Mouse (Mus musculus): ENCODE results near the gene Tmod1. TPM values are rescaled to one million over a fixed set of nuclear protein-coding genes. Genes with fewer than 3 reads are reported as not detected.

Gene Tmod1
- total RNA-seq, 2 experiments from 2014 or later = 43.6 to 49.5 TPM

DNA sequence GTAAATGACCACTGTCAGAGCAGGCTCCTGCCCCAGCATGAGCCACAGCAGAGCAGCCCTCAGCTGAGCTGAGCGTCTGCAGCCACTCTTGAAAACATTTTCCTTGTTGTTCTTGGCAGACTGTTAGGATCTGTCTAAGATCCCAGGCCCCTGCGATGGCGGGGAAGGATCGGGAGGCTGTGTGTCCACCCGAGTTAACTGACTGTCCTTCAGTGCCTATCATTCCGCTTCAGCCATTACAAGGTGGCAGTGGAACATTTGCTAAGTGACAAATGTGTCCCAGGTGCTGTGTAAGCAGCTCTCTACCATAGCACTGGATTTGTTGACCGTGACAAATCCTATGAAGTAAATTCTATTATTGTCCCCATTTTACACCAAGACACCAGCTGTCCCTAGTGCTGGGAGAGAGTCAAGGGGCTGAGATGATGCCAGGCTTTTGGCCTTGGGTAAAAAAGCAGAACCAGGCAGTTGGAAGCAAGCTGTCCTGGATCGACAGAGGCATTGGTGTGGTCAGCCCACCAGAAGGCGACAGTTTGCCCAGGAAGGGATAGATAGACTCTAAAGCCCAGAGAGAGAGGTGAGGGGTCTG is 46.6 kb downstream of the Tmod1 start:
- intact Hi-C loops (cut with DNase I) = no loop called here
- no peak for DNase-seq (ENCODE audit: low spot score in 2 of 2)

DNA sequence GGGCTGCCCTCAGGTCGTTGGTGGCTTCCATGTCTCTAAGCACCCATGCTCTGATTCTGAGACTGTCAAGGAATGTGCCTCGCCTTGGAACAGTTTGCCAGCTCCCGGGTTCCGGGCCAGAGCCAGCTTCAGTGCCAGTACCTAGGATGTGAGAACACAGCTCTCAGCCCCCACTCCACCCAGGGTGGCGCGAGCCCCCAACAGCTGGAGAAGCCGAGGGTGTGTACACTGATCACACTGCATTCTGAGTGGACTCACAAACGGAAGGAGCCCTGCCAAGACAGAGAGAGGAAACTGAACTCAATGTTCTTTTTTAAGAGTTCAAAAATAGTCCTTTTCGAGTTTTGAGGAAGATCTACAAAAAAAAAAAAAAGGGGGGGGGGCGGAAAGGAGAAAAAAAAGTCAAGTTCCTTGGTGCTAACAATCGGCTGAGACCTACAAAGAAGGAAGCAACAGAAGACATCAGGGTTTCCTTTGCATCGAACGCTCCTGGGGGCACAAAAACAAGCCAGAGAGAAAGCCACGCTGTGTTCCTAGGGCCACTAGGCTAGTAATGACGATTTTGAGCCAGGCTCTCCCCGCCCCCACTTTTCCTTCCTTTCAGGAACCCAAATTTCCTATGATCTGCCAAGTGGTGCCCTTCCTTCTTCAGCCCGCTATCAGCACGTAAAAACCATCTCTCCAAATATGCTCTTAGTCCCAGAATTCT is 48.1 kb downstream of the Tmod1 start:
- intact Hi-C loops (cut with DNase I) = loop anchor here (2.0 kb wide), 1 partner anchor 48 kb away; the partner anchor contains the start of gene Tmod1
- peak; percentile 77 to 81 for DNase-seq (ENCODE audit: low spot score in 2 of 2)

DNA sequence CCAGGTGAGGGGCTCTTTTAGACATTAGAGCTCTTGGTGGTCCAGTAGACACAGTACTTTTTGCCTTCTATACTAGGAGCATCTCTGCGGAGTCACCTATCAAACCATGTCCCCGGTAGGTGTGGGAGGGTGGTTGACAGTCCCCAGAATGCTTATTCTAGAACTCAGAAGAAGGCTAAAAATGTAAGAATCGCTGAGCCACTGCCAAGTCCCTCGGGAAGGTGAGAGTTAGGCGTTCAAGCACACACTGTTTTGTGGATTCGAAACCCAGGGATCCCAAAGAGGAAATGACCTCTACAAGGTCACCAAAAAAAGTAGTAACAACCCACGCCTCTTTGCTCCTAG is 48.7 kb downstream of the Tmod1 start:
- peak; percentile 73 to 79 for DNase-seq (ENCODE audit: low spot score in 2 of 2)

DNA sequence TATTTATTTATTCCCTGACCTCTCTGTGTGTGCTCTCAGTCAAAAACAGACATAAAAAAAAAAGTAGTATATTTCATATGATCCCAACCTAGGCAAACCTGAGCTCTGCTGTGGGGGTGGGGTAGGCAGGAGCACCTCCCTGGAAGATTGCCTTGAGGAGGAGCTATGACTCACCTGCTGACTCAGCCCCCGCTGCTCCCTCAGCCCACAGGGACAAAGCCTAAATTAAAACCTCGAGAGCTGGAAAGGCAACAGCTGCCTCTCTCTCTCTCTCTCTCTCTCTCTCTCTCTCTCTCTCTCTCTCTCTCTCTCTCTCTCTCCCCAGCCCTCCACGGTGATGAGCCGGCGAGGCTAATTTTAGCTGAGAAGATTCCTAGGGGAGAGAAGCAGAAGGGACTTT is 49.1 kb downstream of the Tmod1 start:
- DNase-seq (ENCODE audit: low spot score in 2 of 2) = peak; percentile 83 to 86
- intact Hi-C loops (cut with DNase I) = loop anchor here (1.0 to 2.0 kb wide), 2 partner anchors 27 to 49 kb away; partner anchors contain the start of gene Tmod1

More for the DNA sequence above, 48.7 kb downstream of the Tmod1 start:
- intact Hi-C loops (cut with DNase I) = loop anchor here (2.0 kb wide), 1 partner anchor 49 kb away; the partner anchor contains the start of gene Tmod1

DNA sequence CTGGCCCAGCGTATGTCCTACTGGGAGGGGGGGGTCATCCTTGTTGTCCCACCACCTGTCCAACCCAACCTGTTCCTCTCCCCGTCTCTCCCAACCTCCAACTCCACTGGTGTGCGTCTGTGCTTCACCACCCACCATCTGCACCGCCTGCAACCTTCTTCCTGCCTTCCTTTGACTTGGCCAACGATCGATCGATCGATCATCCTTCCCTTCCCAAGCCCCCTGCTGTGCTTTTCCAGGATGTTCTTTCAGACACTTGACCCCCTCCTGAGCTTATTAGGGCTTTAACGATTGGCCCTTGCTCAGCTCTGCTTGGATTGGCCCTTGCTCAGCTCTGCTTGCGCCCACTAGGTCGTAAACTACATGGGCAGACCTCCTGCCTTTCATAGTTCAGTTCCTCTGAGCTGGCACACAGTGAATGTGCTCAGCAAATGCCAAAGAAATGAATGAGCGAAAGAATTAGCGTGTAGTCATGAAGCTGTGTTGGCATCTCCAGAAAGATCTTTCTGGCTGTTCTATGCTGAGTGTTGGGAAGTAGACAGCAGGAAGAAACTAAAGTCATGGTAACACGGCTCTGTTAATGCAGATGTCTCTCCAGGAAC is 50.9 kb downstream of the Tmod1 start:
- DNase-seq (ENCODE audit: low spot score in 2 of 2) = no peak
- intact Hi-C loops (cut with DNase I) = no loop called here

DNA sequence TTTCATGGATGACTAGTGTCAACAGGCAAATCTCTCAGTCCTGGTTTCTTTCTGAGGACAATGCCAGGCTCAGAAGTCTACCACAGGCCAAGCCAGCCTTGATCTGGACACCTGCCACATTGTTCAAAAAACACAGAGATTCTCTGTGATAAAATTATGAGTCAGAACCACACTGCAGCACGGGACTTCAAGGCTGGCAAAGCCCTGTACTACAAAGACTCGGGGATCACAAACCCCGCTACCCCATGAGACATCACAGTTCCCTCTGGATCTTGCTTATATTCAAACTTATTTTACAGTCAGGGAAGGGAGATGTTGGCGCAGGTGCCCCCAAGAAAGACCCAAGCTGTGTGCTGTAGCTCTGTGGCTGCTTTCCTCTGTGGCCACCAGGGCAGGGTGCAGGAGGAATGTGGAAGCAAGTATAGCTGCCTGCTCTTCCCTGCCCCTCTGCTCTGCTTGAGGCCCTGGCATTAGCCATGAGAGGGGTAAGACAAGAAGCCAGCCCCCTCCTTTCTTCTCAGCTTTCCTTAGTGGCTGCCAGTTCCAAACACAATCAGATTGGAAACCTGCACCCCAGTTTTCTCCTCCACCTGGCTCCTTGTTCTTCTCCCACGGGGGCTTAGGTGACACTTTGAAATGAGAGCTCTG is 53.8 kb downstream of the Tmod1 start:
- intact Hi-C loops (cut with DNase I) = no loop called here
- DNase-seq (ENCODE audit: low spot score in 2 of 2) = peak in 1 of 2 experiments; percentile 37

DNA sequence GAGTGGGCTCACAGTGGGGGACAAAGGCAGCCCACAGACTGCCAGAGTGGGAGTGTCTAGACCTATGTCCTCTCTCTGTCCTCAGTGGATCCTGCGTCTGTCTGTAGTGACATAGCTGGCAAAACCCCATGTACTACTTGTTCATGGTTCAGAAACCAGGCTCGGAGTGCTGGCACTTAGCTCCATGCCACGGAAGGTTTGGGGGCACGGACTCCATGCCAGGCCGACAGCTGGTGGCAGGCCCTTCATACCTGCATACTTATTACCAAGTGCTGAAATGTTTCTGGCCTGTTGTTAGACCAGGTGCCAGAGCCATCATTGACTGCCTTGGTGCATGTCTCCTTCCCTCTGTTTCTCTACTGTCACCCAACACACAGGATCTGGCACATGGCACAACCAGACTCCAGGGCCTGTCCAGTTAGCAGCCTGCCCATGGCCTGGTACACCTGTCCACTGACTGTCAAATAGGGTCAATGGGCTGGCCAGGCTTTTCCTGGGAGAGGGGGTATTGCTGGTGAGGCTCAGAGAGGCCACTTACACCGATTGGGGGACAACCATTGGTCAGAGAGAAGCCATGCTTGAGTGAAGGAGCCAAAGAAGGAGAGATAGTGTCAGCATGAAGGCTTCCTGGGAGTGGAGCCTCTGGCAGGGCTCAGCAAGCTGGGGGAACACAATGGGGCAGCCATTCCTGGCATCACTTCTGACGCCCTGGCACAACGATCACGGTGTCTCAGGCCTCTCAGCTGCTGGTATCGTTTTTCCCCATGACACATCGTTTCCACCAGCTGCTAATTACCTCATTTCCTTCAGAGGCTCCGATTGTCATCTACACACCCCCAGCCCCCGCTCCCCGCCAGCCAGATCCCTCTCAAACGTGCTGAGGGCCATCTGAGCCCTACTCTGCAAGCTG is 56.4 kb downstream of the Tmod1 start:
- intact Hi-C loops (cut with DNase I) = no loop called here
- DNase-seq (ENCODE audit: low spot score in 2 of 2) = no peak

DNA sequence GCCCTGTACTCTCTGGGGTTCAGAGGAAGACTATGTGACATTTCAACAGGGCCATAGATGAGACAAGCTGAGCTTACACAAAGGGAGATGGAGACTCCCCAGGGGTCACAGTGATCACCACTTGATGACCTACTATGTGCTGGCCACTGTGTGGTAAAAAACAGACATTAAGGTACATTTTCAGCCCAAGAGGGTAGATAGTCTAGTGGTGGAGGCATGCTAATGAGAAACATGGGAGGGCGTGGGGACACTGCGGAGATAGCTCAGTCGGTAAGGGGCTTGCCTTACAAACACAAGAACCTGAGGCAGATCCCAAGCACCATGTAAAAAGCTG is 57.1 kb downstream of the Tmod1 start:
- intact Hi-C loops (cut with DNase I) = no loop called here
- DNase-seq (ENCODE audit: low spot score in 2 of 2) = no peak

DNA sequence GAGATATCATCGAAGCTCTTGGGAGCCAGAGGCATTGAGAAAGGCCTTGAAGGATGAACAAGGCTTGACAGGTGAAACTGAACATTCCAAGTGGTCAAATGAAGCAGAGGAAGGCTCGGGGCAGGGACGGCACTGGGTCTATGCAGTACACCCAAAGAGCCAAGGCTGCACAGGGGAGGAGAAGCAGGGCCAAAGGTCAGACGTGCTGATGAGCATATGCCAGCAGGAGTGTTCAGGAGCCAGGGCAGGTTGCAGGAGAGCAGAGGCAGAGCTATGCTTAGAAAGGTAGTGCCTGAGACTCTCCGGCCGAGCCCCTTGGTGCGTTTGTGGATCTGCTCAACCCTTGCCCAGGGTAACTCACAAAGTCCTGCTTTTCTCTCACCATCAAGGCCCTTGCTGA is 57.8 kb downstream of the Tmod1 start:
- no peak for DNase-seq (ENCODE audit: low spot score in 2 of 2)
- intact Hi-C loops (cut with DNase I) = no loop called here

DNA sequence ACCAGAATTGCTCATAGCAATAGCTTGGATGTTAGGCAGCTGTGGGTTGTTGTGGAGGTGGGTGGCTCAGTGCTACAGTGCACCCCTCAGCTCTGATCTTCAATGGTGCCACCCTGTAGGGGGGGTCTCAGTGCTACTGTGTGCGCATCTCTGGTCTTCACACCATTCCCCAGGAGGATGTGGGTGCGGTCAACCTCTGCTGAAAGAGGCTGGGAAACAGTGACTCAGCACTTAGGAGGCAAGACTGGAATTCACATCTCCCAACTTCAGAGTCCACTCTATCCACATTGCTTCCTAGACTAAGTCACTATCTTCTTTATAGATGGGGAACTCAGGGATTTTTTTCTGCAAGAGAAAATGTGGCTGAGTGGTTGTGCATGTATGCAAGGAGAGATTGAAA is 58.9 kb downstream of the Tmod1 start:
- intact Hi-C loops (cut with DNase I) = no loop called here
- DNase-seq (ENCODE audit: low spot score in 2 of 2) = no peak

DNA sequence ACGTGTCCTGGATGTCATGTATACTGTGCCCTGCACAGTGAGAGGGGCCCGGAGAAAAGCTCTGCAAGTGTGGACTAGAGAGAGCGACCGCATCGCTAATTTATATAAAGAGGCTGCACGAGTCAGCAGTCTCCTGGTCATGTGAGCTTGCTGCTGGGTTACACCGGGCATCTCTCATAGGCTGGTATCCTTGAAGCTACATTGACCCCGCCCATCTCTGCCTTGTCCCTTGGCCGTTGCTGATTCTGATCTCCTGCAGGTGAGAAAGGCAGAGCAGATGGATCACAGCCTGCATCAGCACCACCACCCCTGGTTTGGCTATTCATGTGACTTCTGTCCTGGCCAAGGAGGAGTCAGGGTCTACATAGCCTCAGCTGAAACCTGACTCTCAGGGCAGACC is 60.4 kb downstream of the Tmod1 start:
- no peak for DNase-seq (ENCODE audit: low spot score in 2 of 2)
- intact Hi-C loops (cut with DNase I) = no loop called here

DNA sequence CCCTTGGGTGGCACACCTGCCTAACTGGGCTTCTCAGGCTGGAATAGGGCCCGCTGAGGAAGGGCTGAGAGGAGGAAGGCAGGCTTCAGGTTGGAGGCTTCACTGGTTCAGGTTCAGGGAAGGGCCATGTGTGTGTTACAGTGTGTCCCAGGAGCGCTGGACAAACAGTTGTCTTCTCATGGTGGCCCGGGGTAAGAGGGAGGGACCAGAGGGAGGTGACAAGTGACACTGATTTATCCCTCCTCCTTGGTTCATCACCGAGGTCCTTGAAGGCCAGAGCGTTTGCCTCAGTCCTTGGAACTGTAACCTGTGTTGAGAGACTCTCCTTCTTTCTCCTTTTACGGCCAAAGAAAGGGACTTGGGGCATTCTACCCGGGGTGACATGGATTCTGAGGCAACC is 61.8 kb downstream of the Tmod1 start:
- intact Hi-C loops (cut with DNase I) = no loop called here
- no peak for DNase-seq (ENCODE audit: low spot score in 2 of 2)

DNA sequence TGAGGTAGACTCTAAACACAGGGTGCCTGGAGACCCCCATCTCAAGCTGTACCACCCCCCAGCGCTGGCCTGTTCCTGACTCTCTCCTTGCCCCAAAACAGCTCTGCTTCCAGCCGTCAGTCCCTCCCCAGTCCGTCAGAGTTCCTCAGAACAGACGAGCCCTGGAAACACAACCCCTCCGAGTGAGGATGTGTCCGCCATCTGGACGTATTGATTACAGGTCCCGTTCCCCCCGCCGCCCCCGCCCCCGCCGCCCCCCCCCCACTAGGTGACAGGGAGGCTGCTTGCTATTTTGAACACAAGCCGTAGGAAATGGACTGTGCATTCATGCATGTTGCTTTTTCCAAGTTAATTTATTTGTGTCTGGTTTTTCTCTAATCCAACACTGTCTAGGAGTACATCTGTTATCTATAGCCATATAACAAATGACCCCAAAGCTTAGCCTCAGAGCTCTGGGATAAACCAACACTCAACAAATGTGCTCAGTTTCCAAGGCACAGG is 62.5 kb downstream of the Tmod1 start:
- intact Hi-C loops (cut with DNase I) = no loop called here
- no peak for DNase-seq (ENCODE audit: low spot score in 2 of 2)

DNA sequence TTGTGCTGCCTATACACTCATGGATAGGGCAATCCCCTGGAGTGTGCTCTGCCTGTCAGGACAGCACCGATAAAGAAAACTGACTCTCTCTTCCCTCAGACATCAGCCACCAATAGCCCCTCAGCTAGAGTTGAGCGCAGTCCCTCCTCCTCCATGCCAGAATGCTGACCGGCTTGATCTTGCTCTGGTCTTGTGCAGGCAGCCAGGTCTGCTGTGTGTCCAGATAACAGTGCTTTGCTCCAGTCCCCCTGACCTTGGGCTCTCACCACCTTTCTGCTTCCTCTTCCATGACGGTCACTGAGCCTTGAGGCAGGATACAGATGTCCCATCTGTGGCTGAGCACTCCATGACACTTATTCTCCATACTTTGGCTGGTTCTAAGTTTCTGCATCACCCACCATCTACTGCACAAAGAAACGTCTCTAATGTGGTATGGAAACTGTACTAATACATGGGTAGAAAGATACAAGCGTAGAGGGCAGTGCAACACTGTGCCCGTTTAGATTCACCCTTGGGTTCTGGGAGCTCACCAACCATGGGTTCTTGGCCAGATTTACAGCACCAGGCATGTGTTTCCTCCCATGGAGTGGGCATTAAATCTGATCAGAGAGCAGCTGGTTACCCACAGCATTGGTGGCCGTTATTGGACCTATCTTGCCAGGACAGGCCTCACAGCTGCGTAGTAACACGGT is 63.5 kb downstream of the Tmod1 start:
- DNase-seq (ENCODE audit: low spot score in 2 of 2) = no peak
- intact Hi-C loops (cut with DNase I) = no loop called here

DNA sequence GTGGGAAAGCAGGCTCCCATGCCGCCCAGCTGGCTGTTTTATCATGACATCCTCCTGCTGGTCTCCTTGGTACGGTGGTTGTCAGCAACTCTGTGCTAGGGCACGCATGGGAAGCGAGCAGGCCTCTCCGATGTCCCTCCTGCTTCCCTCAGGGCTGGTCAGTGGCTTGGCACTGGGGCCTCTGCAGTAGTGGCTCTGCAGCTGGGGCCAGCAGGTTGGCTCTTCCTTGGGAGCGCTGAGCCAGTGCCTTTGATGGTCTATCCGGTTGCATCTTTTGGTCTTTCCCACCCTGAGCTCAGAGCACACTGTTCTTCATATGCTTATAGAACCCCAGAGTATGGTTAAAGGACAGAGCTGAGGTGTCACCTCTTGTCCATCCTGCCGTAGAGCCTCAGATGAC is 71.3 kb downstream of the Tmod1 start:
- DNase-seq (ENCODE audit: low spot score in 2 of 2) = no peak
- intact Hi-C loops (cut with DNase I) = no loop called here

DNA sequence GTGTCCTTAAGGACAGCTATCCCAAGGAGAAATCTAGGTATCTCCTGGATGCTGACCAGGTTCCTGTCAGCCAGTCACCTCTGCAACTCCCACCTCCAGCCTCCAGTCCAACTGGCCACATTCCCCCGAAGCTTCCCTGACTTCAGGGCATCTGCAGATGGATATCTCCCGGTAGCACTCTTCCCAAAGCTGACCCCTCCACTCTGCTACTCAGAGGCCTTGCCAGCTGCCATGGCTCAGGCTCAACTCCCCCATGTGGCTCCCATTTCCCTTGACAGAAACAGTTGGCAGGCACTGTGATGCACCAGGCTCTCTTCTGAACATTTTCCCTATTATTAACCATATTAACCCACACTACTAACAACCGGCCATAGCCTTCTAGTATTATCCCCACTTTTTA is 72.6 kb downstream of the Tmod1 start:
- DNase-seq (ENCODE audit: low spot score in 2 of 2) = no peak
- intact Hi-C loops (cut with DNase I) = no loop called here

DNA sequence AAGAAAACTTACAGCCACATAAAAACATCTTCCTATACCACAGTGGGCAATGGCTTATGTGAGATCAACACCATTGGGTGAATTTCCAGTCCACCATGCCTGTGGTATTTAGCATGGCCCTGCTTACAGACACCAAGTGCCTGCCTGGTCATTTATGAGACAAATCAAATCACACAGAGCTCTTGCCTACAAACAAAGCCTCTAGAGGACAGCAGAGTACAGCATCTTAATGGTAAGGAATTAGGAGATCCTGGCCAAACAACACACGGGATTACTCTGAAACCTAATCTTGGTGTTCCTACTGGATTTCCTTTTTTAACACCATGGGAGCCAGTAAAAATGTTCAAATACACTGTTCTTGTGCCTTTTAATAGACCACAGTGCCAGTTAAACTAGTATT is 76.6 kb downstream of the Tmod1 start:
- intact Hi-C loops (cut with DNase I) = loop anchor here (5.0 kb wide), 1 partner anchor 78 kb away; the partner anchor contains the start of gene Tmod1
- no peak for DNase-seq (ENCODE audit: low spot score in 2 of 2)

DNA sequence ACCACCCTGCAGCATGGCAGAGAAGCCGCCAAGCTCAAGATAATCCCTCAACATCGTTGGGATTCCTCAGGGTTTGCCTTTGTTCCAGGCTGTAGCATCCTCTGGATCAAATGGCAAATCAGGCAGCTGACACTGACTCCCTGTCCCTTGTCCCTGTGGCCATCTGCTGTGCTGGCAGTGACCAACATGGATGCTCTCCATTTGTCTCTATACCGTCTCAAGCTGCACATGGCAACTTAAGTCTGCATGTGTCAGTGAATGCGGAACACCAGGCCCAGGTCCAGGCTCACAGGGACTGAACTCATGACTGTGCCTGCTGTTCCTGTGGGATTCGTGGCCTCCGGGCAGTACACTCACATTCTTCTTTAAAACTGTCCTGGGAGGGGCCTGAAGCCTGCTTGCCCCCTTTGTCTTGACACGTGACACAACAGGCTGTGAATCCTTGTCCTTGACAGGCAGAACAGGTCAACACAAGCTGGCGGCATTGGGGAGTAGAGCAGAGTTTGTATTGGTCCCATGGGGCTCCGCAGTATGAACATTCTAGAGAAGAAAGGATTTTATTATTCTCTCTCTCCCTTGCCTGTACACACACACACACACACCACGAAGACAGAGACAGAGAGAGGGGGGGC is 77.9 kb downstream of the Tmod1 start:
- DNase-seq (ENCODE audit: low spot score in 2 of 2) = no peak
- intact Hi-C loops (cut with DNase I) = loop anchor here (5.0 kb wide), 1 partner anchor 79 kb away; the partner anchor contains the start of gene Tmod1

Data from left cerebral cortex, postnatal 36 days (tissue).